Mouse (Mus musculus) cerebellum, adult (tissue): ENCODE measurements around the gene Fcna.

Source experiments
- ATAC-seq: cut with Nextera tagmentation; 2 replicates; pipeline ENCODE4 v1.9.2; 2017; ENCODE audit warnings: mild to moderate bottlenecking, moderate library complexity, mixed read lengths; ENCODE audit not compliant: insufficient number of reproducible peaks, low FRiP score, low TSS enrichment

The Fcna gene

GRCm38 (mm10) chr2:25616398-25616797 lies 11.4 kb downstream of the Fcna start:
- ATAC-seq: no peak

GRCm38 (mm10) chr2:25608671-25609070 lies 19.2 kb downstream of the Fcna start:
- no peak for ATAC-seq

GRCm38 (mm10) chr2:25607761-25608622 lies 19.8 kb downstream of the Fcna start, which contains the start of gene Rabl6:
Rabl6 (minus strand) TSS chr2:25608521.
- peak; percentile 79; the same call in 1 of the 2 replicates for ATAC-seq

- no peak for ATAC-seq
Measured at GRCm38 (mm10) chr2:25602526-25602925, 25.3 kb downstream of the Fcna start.

GRCm38 (mm10) chr2:25600037-25600436 lies 27.8 kb downstream of the Fcna start:
- ATAC-seq: no peak

- ATAC-seq: no peak
Measured at GRCm38 (mm10) chr2:25598749-25599148, 29.1 kb downstream of the Fcna start.

- ATAC-seq: no peak
Measured at GRCm38 (mm10) chr2:25596765-25597510, 30.9 kb downstream of the Fcna start.

- ATAC-seq: peak; percentile 40; the same call in 1 of the 2 replicates
Measured at GRCm38 (mm10) chr2:25591863-25592262, 36.0 kb downstream of the Fcna start.

GRCm38 (mm10) chr2:25588227-25588907 lies 39.5 kb downstream of the Fcna start:
- ATAC-seq: no peak

- no peak for ATAC-seq
Measured at GRCm38 (mm10) chr2:25587290-25587689, 40.5 kb downstream of the Fcna start.

GRCm38 (mm10) chr2:25585601-25586000 lies 42.2 kb downstream of the Fcna start:
- no peak for ATAC-seq

- ATAC-seq: no peak
Measured at GRCm38 (mm10) chr2:25584856-25585255, 43.0 kb downstream of the Fcna start.

- no peak for ATAC-seq
Measured at GRCm38 (mm10) chr2:25584152-25584551, 43.7 kb downstream of the Fcna start.

GRCm38 (mm10) chr2:25583571-25583970 lies 44.3 kb downstream of the Fcna start:
- no peak for ATAC-seq

- no peak for ATAC-seq
Measured at GRCm38 (mm10) chr2:25583120-25583481, 44.7 kb downstream of the Fcna start.

GRCm38 (mm10) chr2:25582466-25583119 lies 45.2 kb downstream of the Fcna start:
- 0 out of 2 replicates have a peak, but pooled peaks have one; percentile 1 for ATAC-seq

- peak; percentile 51 for ATAC-seq
Measured at GRCm38 (mm10) chr2:25581901-25582301, 45.9 kb downstream of the Fcna start.

GRCm38 (mm10) chr2:25581294-25581864 lies 46.5 kb downstream of the Fcna start, which contains the start of gene Ajm1:
Ajm1 (minus strand) TSS chr2:25581757.
- ATAC-seq: peak; percentile 37

- no peak for ATAC-seq
Measured at GRCm38 (mm10) chr2:25580621-25581101, 47.2 kb downstream of the Fcna start.
